Mouse (Mus musculus) midbrain, embryonic 16.5 days (tissue): ENCODE results near the gene Ackr3. TPM values are rescaled to one million over a fixed set of nuclear protein-coding genes. Genes with fewer than 3 reads are reported as not detected.

Experiments
- ATAC-seq: fragments of 200-750 bp; cut with Nextera tagmentation; 2 replicates; pipeline ENCODE4 v1.8.0; 2017; ENCODE audit warnings: moderate TSS enrichment
- H3K27ac ChIP-seq: fragments of 300-500 bp; sonication (generic); 2 replicates; pipeline ENCODE4 v1.5.1; 2014; ENCODE audit warnings: mild to moderate bottlenecking, low read length, mixed read lengths
- H3K27me3 ChIP-seq: fragments of 300-500 bp; sonication (generic); 2 replicates; pipeline ENCODE4 v1.6.1; 2014; ENCODE audit warnings: low read depth, low read length, mixed read lengths; ENCODE audit not compliant: control insufficient read depth, insufficient read depth
- H3K36me3 ChIP-seq: fragments of 300-500 bp; sonication (generic); 2 replicates; pipeline ENCODE4 v1.6.1; 2014; ENCODE audit warnings: mild to moderate bottlenecking, low read length, moderate library complexity, mixed read lengths; ENCODE audit not compliant: control insufficient read depth, insufficient read depth
- H3K4me1 ChIP-seq: fragments of 300-500 bp; sonication (generic); 2 replicates; pipeline ENCODE4 v1.6.1; 2014; ENCODE audit warnings: mild to moderate bottlenecking, low read length, mixed read lengths; ENCODE audit not compliant: control insufficient read depth, insufficient read depth
- H3K4me2 ChIP-seq: fragments of 300-500 bp; sonication (generic); 2 replicates; pipeline ENCODE4 v1.6.1; 2014; ENCODE audit warnings: mild to moderate bottlenecking, low read length, mixed read lengths
- H3K4me3 ChIP-seq: fragments of 300-500 bp; sonication (generic); 2 replicates; pipeline ENCODE4 v1.5.1; 2014; ENCODE audit warnings: low read depth, mild to moderate bottlenecking, low read length, moderate library complexity, mixed read lengths
- H3K9ac ChIP-seq: fragments of 300-500 bp; sonication (generic); 2 replicates; pipeline ENCODE4 v1.6.1; 2014; ENCODE audit warnings: low read depth, low read length, mixed read lengths
- H3K9me3 ChIP-seq: fragments of 300-500 bp; sonication (generic); replicated peaks from 2 replicates; pipeline ENCODE4 v1.6.1; 2014; ENCODE audit warnings: mild to moderate bottlenecking, low read length, mixed read lengths; ENCODE audit not compliant: control insufficient read depth, poor library complexity, severe bottlenecking
- WGBS: fragments of 180-500 bp; shearing (Covaris S2); extraction: QIAGEN DNeasy Blood & Tissue Kit; methylation state at CpG from one replicate; pipeline ENCODE4 v1.1.7; 2014; 5-methylcytosine and 5-hydroxymethylcytosine counted together
- polyA plus RNA-seq: library from polyadenylated mRNA; unstranded; fragments of >200 nt; fragmentation: Nextera tagmentation; extraction: Ambion mirVana; gene quantifications from 2 replicates; pipeline ENCODE4 v1.2.1, GENCODE M21; 2015

Gene Ackr3
- polyA plus RNA-seq, 1 experiment from 2014 or later = 10.9 TPM

GRCm38 (mm10) chr1:90248966-90249735 is 45.4 kb downstream of the Ackr3 start:
- no peak for ATAC-seq
- Histone ChIP-seq H3K9me3 (no peaks in the 10 kb centered on the region), H3K36me3 (no peaks in the 10 kb centered on the region), H3K4me1 (no peaks in the 10 kb centered on the region), H3K27ac (no peak overlapping the region), H3K4me2 (no peak overlapping the region), H3K4me3 (no peak overlapping the region), H3K27me3 (no peaks in the 10 kb centered on the region), H3K9ac (no peak overlapping the region)
- 74% methylated on average over 9 of the region's 9 CpGs for WGBS

- Histone ChIP-seq H3K36me3 (no peaks in the 10 kb centered on the region), H3K9me3 (no peaks in the 10 kb centered on the region), H3K27ac (no peak overlapping the region), H3K27me3 (no peaks in the 10 kb centered on the region), H3K4me1 (no peaks in the 10 kb centered on the region), H3K4me3 (no peak overlapping the region), H3K4me2 (no peak overlapping the region), H3K9ac (no peak overlapping the region)
- no peak for ATAC-seq
- WGBS = 83% methylated on average over 6 of the region's 6 CpGs
These were observed 46.6 kb downstream of the Ackr3 start for GRCm38 (mm10) chr1:90250419-90250818.

- H3K9ac ChIP-seq = no peak overlapping the region
- WGBS = 77% methylated on average over 3 of the region's 3 CpGs
- H3K36me3 ChIP-seq = no peaks in the 10 kb centered on the region
- H3K4me1 ChIP-seq = no peaks in the 10 kb centered on the region
- H3K4me3 ChIP-seq = no peak overlapping the region
- H3K4me2 ChIP-seq = no peak overlapping the region
- no peaks in the 10 kb centered on the region for H3K27me3 ChIP-seq
- H3K9me3 ChIP-seq = no peaks in the 10 kb centered on the region
- H3K27ac ChIP-seq = no peak overlapping the region
- no peak for ATAC-seq
These were observed 47.4 kb downstream of the Ackr3 start for GRCm38 (mm10) chr1:90251156-90251555.

- no peak for ATAC-seq
- H3K36me3 ChIP-seq = no peaks in the 10 kb centered on the region
- no peaks in the 10 kb centered on the region for H3K4me1 ChIP-seq
- no peaks in the 10 kb centered on the region for H3K27me3 ChIP-seq
- no peak overlapping the region for H3K4me2 ChIP-seq
- H3K27ac ChIP-seq = no peak overlapping the region
- no peak overlapping the region for H3K4me3 ChIP-seq
- no peaks in the 10 kb centered on the region for H3K9me3 ChIP-seq
- 68% methylated on average over 10 of the region's 10 CpGs for WGBS
- H3K9ac ChIP-seq = no peak overlapping the region
These were observed 49.7 kb downstream of the Ackr3 start for GRCm38 (mm10) chr1:90253465-90253864.

GRCm38 (mm10) chr1:90258253-90258887 is 54.6 kb downstream of the Ackr3 start:
- Histone ChIP-seq H3K4me2 (no peak overlapping the region), H3K27ac (no peak overlapping the region), H3K36me3 (no peaks in the 10 kb centered on the region), H3K4me1 (no peaks in the 10 kb centered on the region), H3K9me3 (no peaks in the 10 kb centered on the region), H3K9ac (no peak overlapping the region), H3K27me3 (no peaks in the 10 kb centered on the region), H3K4me3 (no peak overlapping the region)
- 83% methylated on average over 11 of the region's 11 CpGs for WGBS
- ATAC-seq = no peak

- Histone ChIP-seq H3K9ac (no peak overlapping the region), H3K9me3 (no peaks in the 10 kb centered on the region), H3K27me3 (no peaks in the 10 kb centered on the region), H3K4me2 (no peak overlapping the region), H3K4me1 (no peaks in the 10 kb centered on the region), H3K4me3 (no peak overlapping the region), H3K36me3 (no peaks in the 10 kb centered on the region), H3K27ac (no peak overlapping the region)
- WGBS = 94% methylated on average over 11 of the region's 11 CpGs
- no peak for ATAC-seq
These were observed 57.2 kb downstream of the Ackr3 start for GRCm38 (mm10) chr1:90260704-90261581.

- Histone ChIP-seq H3K27ac (no peak overlapping the region), H3K27me3 (no peaks in the 10 kb centered on the region), H3K9me3 (no peaks in the 10 kb centered on the region), H3K4me3 (no peak overlapping the region), H3K4me2 (no peak overlapping the region), H3K4me1 (no peaks in the 10 kb centered on the region), H3K36me3 (no peaks in the 10 kb centered on the region), H3K9ac (no peak overlapping the region)
- 81% methylated on average over 8 of the region's 8 CpGs for WGBS
- no peak for ATAC-seq
These were observed 58.6 kb downstream of the Ackr3 start for GRCm38 (mm10) chr1:90262380-90262779.
